Mouse (Mus musculus): Measurements from ENCODE around the gene Lipo4. TPM values are rescaled to one million over a fixed set of nuclear protein-coding genes. Genes with fewer than 3 reads are reported as not detected.

Gene Lipo4
- not detected for polyA plus RNA-seq (2014; fragmentation: Illumina TruSeq; extraction: RNeasy Lipid Tissue Mini Kit (QIAGEN cat#74804); ENCODE audit: low read depth, low replicate concordance)

DNA sequence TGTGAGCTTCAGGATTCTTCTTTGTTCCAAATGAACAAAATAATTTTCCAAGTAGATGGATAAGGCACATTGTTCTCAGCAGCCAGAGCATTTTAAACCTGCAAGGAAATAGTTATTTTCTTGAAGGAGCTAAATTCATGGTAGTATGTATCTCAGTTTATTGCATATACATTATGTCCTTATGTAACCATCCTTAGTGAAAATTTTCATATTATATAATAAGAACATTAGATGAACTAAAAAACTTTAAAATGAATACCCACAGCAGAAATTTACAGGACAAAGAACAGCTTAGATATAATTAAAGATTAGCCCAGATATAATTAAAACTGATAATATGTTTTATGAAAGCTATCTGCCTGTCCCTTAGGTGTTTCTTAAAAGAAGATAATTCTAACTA, at the start of gene Lipo4:
Gene Lipo4 (minus strand): TSS at position 101 of the 400 bp plus-strand sequence.

Other genes starting within 250 kb of the Lipo4 start
- 7.0 TPM for gene Rnls, start 125.5 kb downstream of the Lipo4 start, polyA plus RNA-seq (2014; fragmentation: Illumina TruSeq; extraction: RNeasy Lipid Tissue Mini Kit (QIAGEN cat#74804); ENCODE audit: low read depth, low replicate concordance)
- not detected for gene Gm8978, start 107.5 kb upstream of the Lipo4 start, polyA plus RNA-seq (2014; fragmentation: Illumina TruSeq; extraction: RNeasy Lipid Tissue Mini Kit (QIAGEN cat#74804); ENCODE audit: low read depth, low replicate concordance)
- 0.39 TPM for gene Lipo2, start 233.6 kb upstream of the Lipo4 start, polyA plus RNA-seq (2014; fragmentation: Illumina TruSeq; extraction: RNeasy Lipid Tissue Mini Kit (QIAGEN cat#74804); ENCODE audit: low read depth, low replicate concordance)
- 11.1 TPM for gene Lipo3, start 244.2 kb upstream of the Lipo4 start, polyA plus RNA-seq (2014; fragmentation: Illumina TruSeq; extraction: RNeasy Lipid Tissue Mini Kit (QIAGEN cat#74804); ENCODE audit: low read depth, low replicate concordance)

Measured in heart, adult 10 weeks (tissue).